Mouse (Mus musculus) hindbrain, embryonic 13.5 days (tissue): Measurements from ENCODE around the gene Rhbdf2. TPM values are rescaled to one million over a fixed set of nuclear protein-coding genes. Genes with fewer than 3 reads are reported as not detected.

Source experiments
- ATAC-seq: fragments of 200-750 bp; cut with Nextera tagmentation; 2 replicates; pipeline ENCODE4 v1.8.0; 2017; ENCODE audit warnings: moderate TSS enrichment; ENCODE audit not compliant: low FRiP score
- H3K27ac ChIP-seq: fragments of 300-500 bp; sonication (generic); 2 replicates; pipeline ENCODE4 v1.5.1; 2015; ENCODE audit warnings: inconsistent platforms, mild to moderate bottlenecking, moderate library complexity
- H3K27me3 ChIP-seq: fragments of 300-500 bp; sonication (generic); 2 replicates; pipeline ENCODE4 v1.6.1; 2015; ENCODE audit warnings: mild to moderate bottlenecking, inconsistent platforms
- H3K36me3 ChIP-seq: fragments of 300-500 bp; sonication (generic); 2 replicates; pipeline ENCODE4 v1.6.1; 2015; ENCODE audit warnings: mild to moderate bottlenecking, inconsistent platforms
- H3K4me1 ChIP-seq: fragments of 300-500 bp; sonication (generic); replicated peaks from 2 replicates; pipeline ENCODE4 v1.6.1; 2015; ENCODE audit warnings: inconsistent platforms
- H3K4me2 ChIP-seq: fragments of 300-500 bp; sonication (generic); 2 replicates; pipeline ENCODE4 v1.6.1; 2015; ENCODE audit warnings: inconsistent platforms, mild to moderate bottlenecking, moderate library complexity
- H3K4me3 ChIP-seq: fragments of 300-500 bp; sonication (generic); 2 replicates; pipeline ENCODE4 v1.5.1; 2015; ENCODE audit warnings: mild to moderate bottlenecking, inconsistent platforms
- H3K9ac ChIP-seq: fragments of 300-500 bp; sonication (generic); 2 replicates; pipeline ENCODE4 v1.6.1; 2015; ENCODE audit warnings: mild to moderate bottlenecking, inconsistent platforms
- H3K9me3 ChIP-seq: fragments of 300-500 bp; sonication (generic); 2 replicates; pipeline ENCODE4 v1.6.1; 2016; ENCODE audit warnings: inconsistent platforms
- WGBS: fragments of 180-500 bp; shearing (Covaris S2); methylation state at CpG from one replicate; pipeline ENCODE4 v1.1.7; 2015; 5-methylcytosine and 5-hydroxymethylcytosine counted together
- polyA plus RNA-seq: library from polyadenylated mRNA; unstranded; fragments of >200 nt; fragmentation: Nextera tagmentation; extraction: Ambion mirVana; gene quantifications from 2 replicates; pipeline ENCODE4 v1.2.1, GENCODE M21; 2015

Gene Rhbdf2
- polyA plus RNA-seq, 1 experiment from 2014 or later, result 1.8 TPM

DNA sequence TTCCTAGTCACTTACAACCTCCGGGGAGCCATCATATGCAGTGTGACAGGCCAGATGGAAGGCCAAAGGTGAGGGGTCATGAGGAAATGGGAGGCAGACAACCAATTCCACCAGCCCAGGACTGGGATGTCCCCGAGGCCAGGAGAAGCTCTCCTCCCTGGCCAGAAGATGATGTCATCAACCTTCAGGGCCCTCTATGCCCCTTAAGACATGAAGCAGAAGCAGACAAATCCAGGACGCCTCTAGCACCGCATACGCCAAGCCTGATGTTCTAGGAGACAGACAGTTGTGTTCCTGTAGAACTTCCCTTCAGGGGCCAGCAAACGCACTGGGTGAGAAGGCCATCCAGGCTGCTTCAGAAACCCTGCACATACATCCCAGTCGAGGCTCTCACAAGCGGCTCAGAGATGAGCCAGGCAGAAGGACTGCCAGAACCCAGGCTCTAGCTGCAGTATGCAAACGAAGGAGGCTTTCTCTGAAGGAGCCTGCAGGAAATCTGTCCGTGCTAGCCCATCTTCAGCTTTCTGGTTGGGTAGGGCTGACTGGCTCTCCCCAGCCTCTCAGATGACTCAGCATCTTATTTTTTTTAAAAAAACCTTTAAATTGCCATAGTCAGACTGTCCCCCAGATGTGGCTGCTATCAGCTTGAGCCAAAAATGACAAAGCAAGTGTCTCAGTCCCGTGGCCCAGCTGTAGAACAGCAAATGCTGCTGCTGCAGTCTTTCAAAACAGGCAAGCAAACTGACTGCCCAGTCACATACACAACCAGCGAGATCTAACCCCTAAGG, 53.9 kb downstream of the Rhbdf2 start:
- H3K27ac ChIP-seq, result peak overlapping the region; percentile 67
- no peak for ATAC-seq

DNA sequence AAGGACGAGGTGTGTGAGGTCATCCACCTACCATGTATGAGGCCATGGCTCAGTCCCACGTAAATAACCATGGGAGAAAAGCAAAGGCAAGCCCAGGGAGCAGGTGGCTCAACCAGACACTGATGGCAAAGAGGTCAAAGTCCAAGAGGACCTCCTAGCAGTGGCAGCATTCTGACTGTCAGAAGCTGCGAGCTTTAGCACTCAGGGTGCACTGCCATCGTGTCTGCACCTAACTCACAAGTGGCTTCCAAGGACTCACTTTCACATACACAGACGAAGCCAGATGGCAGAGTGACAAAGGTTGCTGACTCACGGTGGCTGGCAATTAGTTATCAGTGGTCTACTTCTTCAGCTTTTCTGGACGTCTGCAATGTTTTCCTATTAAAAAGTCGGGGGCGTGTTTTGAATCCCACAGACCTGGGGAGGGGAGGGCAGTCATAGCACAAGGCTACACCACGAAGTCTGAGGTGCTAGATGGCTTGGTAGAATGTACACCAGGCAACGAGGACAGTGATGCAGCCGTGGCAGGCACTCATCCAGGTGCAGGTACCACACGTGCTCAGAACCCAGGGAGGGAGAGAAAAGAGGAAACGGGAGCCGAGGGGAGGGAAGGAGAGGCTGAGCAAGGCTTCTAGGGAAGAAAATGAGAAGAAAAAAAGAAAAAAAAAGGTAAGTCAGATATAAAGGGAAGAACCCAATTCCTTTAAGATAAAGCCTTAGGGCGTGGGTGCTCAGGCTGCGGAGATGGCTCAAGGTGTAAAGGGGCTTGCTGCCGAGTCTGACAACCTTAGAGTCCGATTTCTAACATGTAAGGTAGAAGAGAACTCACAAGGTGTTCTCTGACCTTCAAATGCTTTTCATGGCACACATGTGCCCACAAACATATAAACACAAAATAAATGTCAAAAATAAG, 54.8 kb downstream of the Rhbdf2 start:
- H3K4me1 ChIP-seq, result peaks cover 83% of the 10 kb centered on the region

More for the DNA sequence above, 53.9 kb downstream of the Rhbdf2 start:
- Histone ChIP-seq H3K36me3 (no peaks in the 10 kb centered on the region), H3K4me3 (no peak overlapping the region), H3K4me2 (0 out of 2 replicates have a peak overlapping the region, but pooled peaks have one; percentile 1), H3K27me3 (no peaks in the 10 kb centered on the region), H3K4me1 (peaks cover 85% of the 10 kb centered on the region), H3K9ac (peak overlapping the region; percentile 43; the same call in 1 of the 2 replicates), H3K9me3 (no peaks in the 10 kb centered on the region)
- 63% methylated on average over 12 of the region's 12 CpGs for WGBS

DNA sequence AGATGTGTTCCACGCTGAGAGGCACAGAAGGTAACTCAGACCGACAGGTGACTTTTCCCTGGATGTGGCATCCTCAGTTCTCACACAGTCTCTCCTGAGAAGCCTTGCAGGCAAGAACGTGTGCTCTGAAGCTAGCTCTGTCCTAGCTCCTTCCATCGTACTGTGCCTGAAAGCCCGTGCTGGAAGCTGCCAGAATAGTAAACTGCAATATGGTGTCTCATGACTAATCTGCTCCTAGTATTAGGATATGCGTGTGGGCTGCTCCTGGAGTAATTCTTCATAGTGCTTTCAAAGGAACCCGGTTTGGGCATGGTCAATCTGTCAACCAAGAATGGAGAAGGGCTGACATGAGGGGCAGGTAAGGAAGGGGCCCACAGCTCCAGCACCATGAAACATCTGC, 56.0 kb downstream of the Rhbdf2 start:
- Histone ChIP-seq H3K4me1 (peaks cover 81% of the 10 kb centered on the region), H3K27ac (no peak overlapping the region), H3K9me3 (no peaks in the 10 kb centered on the region), H3K36me3 (no peaks in the 10 kb centered on the region), H3K27me3 (no peaks in the 10 kb centered on the region), H3K9ac (no peak overlapping the region), H3K4me2 (no peak overlapping the region), H3K4me3 (no peak overlapping the region)
- no peak for ATAC-seq
- 83% methylated on average over 7 of the region's 7 CpGs for WGBS

More for the DNA sequence above, 54.8 kb downstream of the Rhbdf2 start:
- Histone ChIP-seq H3K27me3 (no peaks in the 10 kb centered on the region), H3K4me2 (no peak overlapping the region), H3K27ac (peak overlapping the region; percentile 67; the same call in 1 of the 2 replicates), H3K36me3 (no peaks in the 10 kb centered on the region), H3K9me3 (no peaks in the 10 kb centered on the region), H3K4me3 (no peak overlapping the region), H3K9ac (0 out of 2 replicates have a peak overlapping the region, but pooled peaks have one; percentile 5)
- no peak for ATAC-seq
- WGBS, result 84% methylated on average over 19 of the region's 19 CpGs

DNA sequence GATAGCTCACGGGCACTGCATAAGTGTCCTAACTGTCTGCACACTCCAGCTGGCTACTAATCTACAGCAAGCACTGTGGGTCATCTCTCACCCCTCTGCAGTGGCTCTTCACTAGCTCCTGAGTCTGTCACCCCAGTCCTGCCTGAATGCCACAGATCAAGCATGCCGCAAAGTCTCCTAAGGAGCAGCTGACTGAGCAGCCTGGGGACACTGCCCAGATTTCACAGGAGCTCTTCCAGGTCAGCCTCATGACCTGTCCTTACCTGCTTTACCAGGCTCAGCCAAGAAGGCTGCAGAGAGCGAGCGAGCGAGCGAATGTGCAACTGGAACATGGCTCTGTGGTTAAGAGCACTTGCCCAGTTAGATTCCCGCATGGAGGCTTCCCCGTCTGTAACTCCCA, 59.3 kb downstream of the Rhbdf2 start:
- Histone ChIP-seq H3K9me3 (no peaks in the 10 kb centered on the region), H3K9ac (0 out of 2 replicates have a peak overlapping the region, but pooled peaks have one; percentile 29), H3K4me1 (peaks cover 53% of the 10 kb centered on the region), H3K36me3 (no peaks in the 10 kb centered on the region), H3K27me3 (no peaks in the 10 kb centered on the region), H3K27ac (no peak overlapping the region), H3K4me3 (no peak overlapping the region), H3K4me2 (no peak overlapping the region)
- no peak for ATAC-seq
- 81% methylated on average over 8 of the region's 8 CpGs for WGBS

DNA sequence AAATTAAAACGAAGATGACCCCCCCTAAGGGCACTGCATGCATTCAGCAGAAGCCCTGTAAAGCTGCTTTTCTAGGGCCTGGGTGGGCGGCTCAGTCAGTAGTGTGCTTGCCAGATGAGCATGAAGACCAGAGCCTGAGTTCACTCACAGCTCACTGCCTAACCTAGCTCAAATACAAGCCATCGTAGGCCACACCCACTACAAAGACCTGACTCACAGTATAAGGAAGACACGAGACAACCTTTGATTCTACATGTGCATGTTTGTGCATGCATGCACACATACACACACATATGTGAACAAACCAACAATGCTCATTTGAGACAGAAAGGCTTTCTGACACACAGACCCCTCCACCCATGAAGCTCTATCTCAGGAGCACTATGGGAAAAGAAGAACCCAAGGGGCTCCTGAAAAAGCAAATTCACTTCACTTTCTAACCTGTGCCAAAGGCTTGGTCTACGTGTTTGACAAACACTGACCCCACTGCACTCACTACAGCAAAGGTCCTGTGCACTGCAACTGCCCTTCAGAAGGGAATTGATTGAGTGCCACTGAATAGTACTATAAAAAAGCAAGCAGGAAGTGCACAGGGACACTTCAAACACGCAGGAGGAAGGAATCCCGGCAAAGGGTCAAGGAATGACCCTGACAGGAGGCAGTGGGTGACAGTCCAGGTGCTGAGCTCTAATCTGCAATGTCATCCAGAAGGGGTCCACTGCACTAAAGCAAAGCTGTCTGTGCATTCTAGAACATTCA, 61.4 kb downstream of the Rhbdf2 start:
- no peak overlapping the region for H3K9ac ChIP-seq
- no peak for ATAC-seq
- no peak overlapping the region for H3K4me2 ChIP-seq
- H3K9me3 ChIP-seq, result no peaks in the 10 kb centered on the region
- no peaks in the 10 kb centered on the region for H3K27me3 ChIP-seq
- H3K4me3 ChIP-seq, result no peak overlapping the region
- WGBS, result 82% methylated on average over 7 of the region's 7 CpGs
- H3K27ac ChIP-seq, result no peak overlapping the region
- no peaks in the 10 kb centered on the region for H3K36me3 ChIP-seq
- peaks cover 34% of the 10 kb centered on the region for H3K4me1 ChIP-seq

DNA sequence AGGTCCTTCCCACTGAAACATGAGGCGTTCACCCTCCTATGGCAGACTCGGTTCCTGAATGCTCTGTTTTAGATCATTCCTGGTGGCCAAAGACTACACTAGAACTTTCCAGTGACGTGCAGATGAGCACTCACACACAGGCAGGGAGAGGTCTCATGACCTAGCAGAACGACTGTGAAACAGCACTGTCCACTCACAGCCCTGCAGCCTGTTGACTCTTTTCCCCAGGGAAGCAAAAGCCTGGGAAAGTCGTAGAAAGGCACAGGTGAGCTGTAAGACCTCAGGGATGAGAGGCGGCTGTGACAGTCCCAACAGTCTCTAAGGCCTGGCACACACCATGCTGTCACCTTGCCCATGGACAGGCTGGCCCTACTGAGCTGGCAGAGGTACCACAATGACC, 70.5 kb downstream of the Rhbdf2 start:
- Histone ChIP-seq H3K27me3 (no peaks in the 10 kb centered on the region), H3K27ac (peak overlapping the region; percentile 58), H3K36me3 (no peaks in the 10 kb centered on the region), H3K9me3 (no peaks in the 10 kb centered on the region), H3K4me1 (peaks cover 75% of the 10 kb centered on the region), H3K4me2 (no peak overlapping the region), H3K9ac (peak overlapping the region; percentile 3; the same call in 1 of the 2 replicates), H3K4me3 (no peak overlapping the region)
- ATAC-seq, result no peak
- WGBS, result 71% methylated on average over 6 of the region's 6 CpGs

DNA sequence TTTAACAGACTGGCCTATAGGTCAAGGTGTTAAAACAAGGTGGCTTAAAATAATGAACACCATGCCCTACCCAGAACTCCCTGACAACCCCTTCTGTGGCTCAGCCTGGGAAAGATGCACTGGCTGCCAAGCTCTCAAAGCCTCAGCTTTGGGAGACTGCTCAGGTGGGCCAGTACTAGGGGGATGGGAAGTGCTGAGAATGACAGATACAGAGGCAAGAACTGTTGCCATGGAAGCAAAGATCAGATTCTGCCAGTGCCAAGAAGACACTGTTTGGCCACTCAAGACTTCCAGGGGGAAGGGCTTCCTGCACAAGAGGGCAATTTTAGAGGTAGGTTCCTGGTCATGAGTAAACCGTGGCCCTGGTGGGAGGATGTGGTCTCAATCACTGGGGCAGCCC, 71.2 kb downstream of the Rhbdf2 start:
- Histone ChIP-seq H3K9ac (peak overlapping the region; percentile 3), H3K27me3 (no peaks in the 10 kb centered on the region), H3K36me3 (no peaks in the 10 kb centered on the region), H3K4me1 (peaks cover 82% of the 10 kb centered on the region), H3K4me2 (no peak overlapping the region), H3K27ac (peak overlapping the region; percentile 58), H3K9me3 (no peaks in the 10 kb centered on the region), H3K4me3 (no peak overlapping the region)
- ATAC-seq, result no peak
- 88% methylated on average over 1 of the region's 1 CpGs for WGBS

DNA sequence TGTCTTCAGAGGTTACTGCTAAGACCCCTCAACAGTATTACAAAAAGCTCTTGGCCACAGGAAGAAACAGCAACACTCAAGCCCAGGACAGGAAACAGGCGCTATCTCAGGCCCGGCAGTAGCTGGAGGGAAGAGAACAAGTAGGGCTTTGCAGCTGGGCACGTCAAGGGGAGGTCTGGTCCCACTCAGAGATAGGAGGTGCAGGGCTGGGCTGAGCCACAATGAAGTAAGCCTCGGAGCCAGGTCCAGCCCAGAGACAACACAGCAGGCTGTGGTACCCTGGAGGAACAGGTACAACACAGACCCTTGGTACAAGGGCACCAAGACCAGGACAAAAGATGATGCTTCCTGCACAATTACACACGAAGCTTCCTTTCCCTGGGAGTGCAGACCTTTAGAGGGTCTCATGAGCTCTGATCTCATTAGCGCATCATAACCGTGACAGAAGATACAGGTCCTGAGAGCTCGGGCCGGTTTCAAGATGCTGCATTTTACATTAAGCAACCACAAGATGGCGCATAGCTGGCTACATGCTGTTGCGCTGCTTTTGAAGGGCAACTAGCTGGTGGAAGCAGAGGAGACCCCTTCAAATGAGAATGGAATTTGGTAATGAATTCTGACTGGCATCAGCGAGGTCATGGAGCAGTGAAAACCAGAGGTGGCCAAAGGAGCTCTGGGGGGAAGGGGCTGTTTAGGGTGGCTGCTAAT, 72.5 kb downstream of the Rhbdf2 start:
- no peak; the same call in 1 of the 2 replicates for ATAC-seq
- Histone ChIP-seq H3K9ac (0 out of 2 replicates have a peak overlapping the region, but pooled peaks have one; percentile 31), H3K4me3 (no peak overlapping the region), H3K27me3 (no peaks in the 10 kb centered on the region), H3K36me3 (no peaks in the 10 kb centered on the region), H3K27ac (peak overlapping the region; percentile 23; the same call in 1 of the 2 replicates), H3K9me3 (no peaks in the 10 kb centered on the region), H3K4me1 (peaks cover 93% of the 10 kb centered on the region), H3K4me2 (no peak overlapping the region)
- 45% methylated on average over 12 of the region's 12 CpGs for WGBS

DNA sequence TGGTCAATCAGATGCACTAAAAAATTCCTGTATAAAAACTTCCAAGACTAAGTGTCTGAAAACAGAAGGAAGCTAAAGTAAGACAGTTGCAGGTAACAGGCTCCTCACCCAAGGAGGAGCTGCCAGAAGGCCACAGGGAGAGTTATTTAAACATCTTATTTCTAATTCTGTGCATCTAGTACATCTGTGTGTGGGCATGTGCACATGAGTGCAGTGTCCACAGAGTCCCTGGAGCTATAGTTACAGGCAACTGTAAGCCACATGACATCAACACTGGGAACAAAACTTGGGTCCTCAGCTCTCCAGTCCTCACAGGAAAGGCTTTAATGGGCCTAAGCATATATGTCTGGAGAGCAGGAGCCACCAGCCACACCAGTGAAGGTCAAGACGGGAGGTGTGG, 74.6 kb downstream of the Rhbdf2 start:
- H3K4me1 ChIP-seq, result peaks cover 82% of the 10 kb centered on the region
- no peak overlapping the region for H3K4me2 ChIP-seq
- no peak overlapping the region for H3K4me3 ChIP-seq
- no peak overlapping the region for H3K27ac ChIP-seq
- H3K27me3 ChIP-seq, result no peaks in the 10 kb centered on the region
- peaks cover 14% of the 10 kb centered on the region for H3K36me3 ChIP-seq
- ATAC-seq, result no peak
- no peaks in the 10 kb centered on the region for H3K9me3 ChIP-seq
- 80% methylated on average over 1 of the region's 1 CpGs for WGBS
- no peak overlapping the region for H3K9ac ChIP-seq

DNA sequence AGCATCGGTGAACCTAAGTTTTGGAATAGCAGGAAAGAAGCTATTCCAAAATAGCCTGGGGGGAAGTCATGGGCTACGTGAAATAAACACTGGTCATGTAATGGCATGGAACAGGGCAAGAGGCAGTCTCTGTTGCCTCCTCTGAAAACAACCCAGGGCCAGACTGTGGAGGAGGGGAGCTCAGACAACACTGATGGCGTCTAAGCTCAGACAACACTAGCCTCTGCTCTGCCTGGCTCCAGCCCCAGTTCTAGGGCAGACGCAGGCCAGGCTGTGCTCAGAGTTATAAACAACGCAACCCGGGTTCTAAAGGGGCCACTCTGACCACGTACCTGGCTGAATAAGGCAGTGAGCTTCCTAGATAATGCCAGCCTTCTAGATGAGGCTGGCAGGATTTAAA, 76.1 kb downstream of the Rhbdf2 start:
- peaks cover 68% of the 10 kb centered on the region for H3K4me1 ChIP-seq
- H3K4me2 ChIP-seq, result no peak overlapping the region
- peaks cover 28% of the 10 kb centered on the region for H3K36me3 ChIP-seq
- no peaks in the 10 kb centered on the region for H3K9me3 ChIP-seq
- H3K9ac ChIP-seq, result no peak overlapping the region
- H3K4me3 ChIP-seq, result no peak overlapping the region
- H3K27me3 ChIP-seq, result no peaks in the 10 kb centered on the region
- ATAC-seq, result no peak
- H3K27ac ChIP-seq, result peak overlapping the region; percentile 3; the same call in 1 of the 2 replicates
- whole genome bisulfite sequencing, result 74% methylated on average over 7 of the region's 7 CpGs

DNA sequence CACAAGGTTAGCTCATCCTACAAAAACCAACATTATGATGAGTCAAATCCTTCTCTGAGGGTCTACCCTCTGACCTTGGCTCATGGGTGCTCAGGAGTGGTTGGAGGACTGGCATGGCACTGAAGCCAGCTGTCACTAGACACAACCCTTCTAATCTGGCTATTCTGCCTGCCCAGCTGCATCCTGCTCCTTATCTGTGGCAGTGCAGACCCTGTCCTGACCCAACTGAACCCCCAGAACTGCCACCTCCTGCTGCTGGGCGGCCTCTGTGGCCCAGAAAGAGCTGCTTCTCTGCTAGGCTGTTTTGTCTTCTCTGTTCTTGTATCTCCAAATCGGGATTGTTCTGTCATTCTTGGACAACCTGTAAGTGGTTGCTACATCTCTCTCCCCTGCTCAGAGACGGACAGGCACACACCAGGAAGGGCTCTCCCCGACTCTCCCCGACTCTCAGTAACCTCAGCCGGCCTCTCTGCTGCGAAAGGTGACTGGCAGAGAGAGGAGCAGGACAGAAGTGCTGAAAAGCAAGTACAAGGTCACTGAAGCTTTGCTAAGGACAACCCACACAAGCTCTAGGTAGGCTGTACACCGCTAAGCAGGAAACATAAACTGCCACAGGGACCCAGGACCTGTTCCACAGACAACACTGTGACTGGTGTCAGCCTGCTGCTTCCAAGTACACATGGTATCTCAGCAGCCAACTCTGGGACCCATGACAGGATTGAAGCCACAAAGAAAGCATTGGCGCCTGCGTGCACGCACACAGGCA, 77.4 kb downstream of the Rhbdf2 start:
- 86% methylated on average over 11 of the region's 11 CpGs for WGBS

More for the DNA sequence above, 77.4 kb downstream of the Rhbdf2 start:
- Histone ChIP-seq H3K9ac (no peak overlapping the region), H3K27me3 (no peaks in the 10 kb centered on the region), H3K4me3 (no peak overlapping the region), H3K4me1 (peaks cover 55% of the 10 kb centered on the region), H3K9me3 (no peaks in the 10 kb centered on the region), H3K27ac (no peak overlapping the region), H3K36me3 (peaks cover 41% of the 10 kb centered on the region), H3K4me2 (no peak overlapping the region)
- no peak for ATAC-seq
